Mouse (Mus musculus): Measurements from ENCODE around the gene Calm5. TPM values are rescaled to one million over a fixed set of nuclear protein-coding genes. Genes with fewer than 3 reads are reported as not detected.

The Calm5 gene
- polyA plus RNA-seq, 1 experiment: not detected

DNA sequence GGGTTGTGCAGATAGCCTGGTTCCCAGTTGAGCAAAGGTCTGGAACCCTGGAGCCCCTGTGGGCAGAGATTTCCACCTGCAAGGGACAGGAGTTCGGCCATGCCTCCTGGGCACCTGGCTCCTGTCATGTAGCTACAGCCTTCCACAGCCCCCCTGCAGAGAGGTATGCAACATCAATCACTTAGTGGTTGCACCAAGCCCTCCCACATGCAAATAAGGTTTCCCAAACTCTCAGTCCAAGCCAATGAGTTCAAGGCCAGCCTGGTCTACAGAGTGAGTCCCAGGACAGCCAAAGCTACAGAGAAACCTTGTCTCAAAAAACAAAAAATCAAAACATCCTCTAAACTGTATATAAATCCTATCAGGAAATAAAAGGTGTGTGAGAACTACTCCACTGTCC lies 3.6 kb upstream of the Calm5 start:
- no peaks in the 10 kb centered on the region for H3K4me1 ChIP-seq (ENCODE audit: control insufficient read depth, insufficient read depth, insufficient read length)
- 86% methylated on average over 1 of the region's 1 CpGs for WGBS
- no peak for TF ChIP-seq POLR2A (IDR thresholded peaks at IDR 0.05; ENCODE audit: low read depth, low read length)
- TF ChIP-seq CTCF (IDR thresholded peaks at IDR 0.05; ENCODE audit: extremely low read depth, insufficient read depth, insufficient read length, insufficient replicate concordance): no peak
- no peaks in the 10 kb centered on the region for H3K36me3 ChIP-seq (ENCODE audit: control insufficient read depth, insufficient read depth, low read length)
- no peak overlapping the region for H3K4me3 ChIP-seq (ENCODE audit: extremely low read depth, insufficient read depth, insufficient read length)
- no peak overlapping the region for H3K27ac ChIP-seq (ENCODE audit: insufficient read depth, low read length)
- H3K27me3 ChIP-seq (ENCODE audit: control insufficient read depth, insufficient read depth, low read length): no peaks in the 10 kb centered on the region
- DNase-seq (ENCODE audit: low read depth in 1 of 2, low spot score in 2 of 2): no peak

DNA sequence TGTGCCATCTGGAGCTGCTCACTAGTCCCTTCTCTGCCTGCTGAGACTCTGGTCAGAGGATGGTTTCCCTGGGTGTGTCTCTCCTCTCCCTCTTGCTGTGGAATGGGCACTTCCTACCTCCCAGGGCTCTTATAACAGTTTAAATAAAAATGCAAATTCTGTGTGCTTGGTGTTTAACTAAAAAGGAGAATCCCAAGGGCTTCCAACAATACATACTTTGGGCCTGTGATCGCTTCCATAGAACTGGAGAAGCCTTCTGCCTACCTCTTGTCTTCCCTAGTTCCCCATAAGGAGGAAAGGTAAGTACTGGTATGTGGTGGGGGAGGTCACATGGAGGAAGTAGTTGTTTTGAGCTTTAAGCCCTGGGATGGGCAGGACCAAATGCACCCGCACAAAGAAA lies 883 bp downstream of the Calm5 start:
- no peak overlapping the region for H3K4me3 ChIP-seq (ENCODE audit: extremely low read depth, insufficient read depth, insufficient read length)
- H3K36me3 ChIP-seq (ENCODE audit: control insufficient read depth, insufficient read depth, low read length): no peaks in the 10 kb centered on the region
- no peaks in the 10 kb centered on the region for H3K4me1 ChIP-seq (ENCODE audit: control insufficient read depth, insufficient read depth, insufficient read length)
- H3K27ac ChIP-seq (ENCODE audit: insufficient read depth, low read length): no peak overlapping the region
- DNase-seq (ENCODE audit: low read depth in 1 of 2, low spot score in 2 of 2): no peak
- WGBS: 59% methylated on average over 2 of the region's 2 CpGs
- no peaks in the 10 kb centered on the region for H3K27me3 ChIP-seq (ENCODE audit: control insufficient read depth, insufficient read depth, low read length)
- TF ChIP-seq CTCF (IDR thresholded peaks at IDR 0.05; ENCODE audit: extremely low read depth, insufficient read depth, insufficient read length, insufficient replicate concordance): no peak
- no peak for TF ChIP-seq POLR2A (IDR thresholded peaks at IDR 0.05; ENCODE audit: low read depth, low read length)

DNA sequence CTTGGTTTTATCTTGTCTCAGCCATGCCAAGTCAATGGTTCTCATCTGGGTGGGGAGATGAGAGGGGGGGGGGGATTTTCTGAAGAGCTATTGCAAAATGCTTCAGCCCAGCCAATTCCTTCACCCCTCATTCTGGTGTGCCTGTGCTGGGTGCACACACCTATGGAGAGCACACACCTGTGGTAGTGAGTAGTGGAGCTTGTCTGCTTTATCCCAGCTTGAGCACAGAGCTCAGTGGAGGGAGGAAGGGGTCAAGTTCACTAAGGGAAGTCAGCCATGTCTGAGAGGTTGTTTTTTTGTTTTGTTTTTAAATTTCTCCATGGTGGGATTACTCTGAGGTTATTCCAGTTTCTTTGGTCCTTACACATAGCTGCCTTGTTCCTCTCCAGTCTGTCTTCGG lies 2.3 kb downstream of the Calm5 start:
- no peaks in the 10 kb centered on the region for H3K4me1 ChIP-seq (ENCODE audit: control insufficient read depth, insufficient read depth, insufficient read length)
- H3K27ac ChIP-seq (ENCODE audit: insufficient read depth, low read length): no peak overlapping the region
- no peak for TF ChIP-seq CTCF (IDR thresholded peaks at IDR 0.05; ENCODE audit: extremely low read depth, insufficient read depth, insufficient read length, insufficient replicate concordance)
- TF ChIP-seq POLR2A (IDR thresholded peaks at IDR 0.05; ENCODE audit: low read depth, low read length): no peak
- H3K27me3 ChIP-seq (ENCODE audit: control insufficient read depth, insufficient read depth, low read length): no peaks in the 10 kb centered on the region
- no peak for DNase-seq (ENCODE audit: low read depth in 1 of 2, low spot score in 2 of 2)
- 73% methylated on average over 1 of the region's 1 CpGs for whole genome bisulfite sequencing
- H3K4me3 ChIP-seq (ENCODE audit: extremely low read depth, insufficient read depth, insufficient read length): no peak overlapping the region
- H3K36me3 ChIP-seq (ENCODE audit: control insufficient read depth, insufficient read depth, low read length): no peaks in the 10 kb centered on the region

DNA sequence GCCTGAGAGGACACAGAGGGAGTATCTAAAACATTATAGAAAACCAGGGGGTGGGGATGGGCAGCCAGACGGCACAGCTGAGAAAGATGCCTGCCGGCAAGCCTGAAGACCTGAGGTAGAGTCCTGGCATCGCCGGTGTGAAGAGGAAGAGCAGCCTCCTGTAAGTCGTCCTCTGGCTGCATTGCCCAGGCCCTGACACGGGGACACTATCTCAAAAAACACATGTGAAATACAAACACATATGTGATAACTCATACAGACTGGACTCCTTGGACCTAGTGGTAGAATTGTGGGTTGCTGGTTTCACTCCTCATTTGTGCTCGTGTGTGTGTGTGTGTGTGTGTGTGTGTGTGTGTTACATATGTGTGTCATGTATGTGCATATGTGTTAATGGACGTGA lies 7.3 kb downstream of the Calm5 start:
- H3K27ac ChIP-seq (ENCODE audit: insufficient read depth, low read length): no peak overlapping the region
- DNase-seq (ENCODE audit: low read depth in 1 of 2, low spot score in 2 of 2): no peak
- H3K27me3 ChIP-seq (ENCODE audit: control insufficient read depth, insufficient read depth, low read length): no peaks in the 10 kb centered on the region
- H3K36me3 ChIP-seq (ENCODE audit: control insufficient read depth, insufficient read depth, low read length): no peaks in the 10 kb centered on the region
- no peak overlapping the region for H3K4me3 ChIP-seq (ENCODE audit: extremely low read depth, insufficient read depth, insufficient read length)
- no peaks in the 10 kb centered on the region for H3K4me1 ChIP-seq (ENCODE audit: control insufficient read depth, insufficient read depth, insufficient read length)
- 85% methylated on average over 8 of the region's 8 CpGs for WGBS
- no peak for TF ChIP-seq POLR2A (IDR thresholded peaks at IDR 0.05; ENCODE audit: low read depth, low read length)
- no peak for TF ChIP-seq CTCF (IDR thresholded peaks at IDR 0.05; ENCODE audit: extremely low read depth, insufficient read depth, insufficient read length, insufficient replicate concordance)

DNA sequence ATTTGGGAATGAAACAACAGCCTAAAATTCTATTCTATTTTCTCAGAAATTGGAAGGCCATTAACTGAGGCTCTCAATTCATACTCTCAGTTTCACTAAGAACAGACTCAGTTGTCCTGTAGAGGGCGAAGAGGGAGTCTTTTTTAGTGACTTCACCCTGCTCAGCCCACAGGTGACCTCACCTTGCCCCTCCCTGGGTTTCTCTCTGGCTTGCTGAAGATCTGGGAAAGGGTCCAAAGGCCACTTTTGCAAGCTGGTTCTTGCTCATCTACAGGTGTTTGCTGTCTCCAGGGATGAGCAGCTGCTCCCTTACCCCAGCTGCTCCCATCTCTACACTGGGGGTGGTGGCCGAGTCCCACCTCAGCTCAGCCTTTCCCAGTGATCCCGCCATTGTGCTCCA lies 8.4 kb downstream of the Calm5 start:
- Histone ChIP-seq H3K4me3 (ENCODE audit: extremely low read depth, insufficient read depth, insufficient read length) (no peak overlapping the region), H3K27me3 (ENCODE audit: control insufficient read depth, insufficient read depth, low read length) (no peaks in the 10 kb centered on the region), H3K36me3 (ENCODE audit: control insufficient read depth, insufficient read depth, low read length) (no peaks in the 10 kb centered on the region), H3K27ac (ENCODE audit: insufficient read depth, low read length) (no peak overlapping the region), H3K4me1 (ENCODE audit: control insufficient read depth, insufficient read depth, insufficient read length) (no peaks in the 10 kb centered on the region)
- WGBS: 92% methylated on average over 3 of the region's 3 CpGs
- TF ChIP-seq CTCF (IDR thresholded peaks at IDR 0.05; ENCODE audit: extremely low read depth, insufficient read depth, insufficient read length, insufficient replicate concordance) (no peak), POLR2A (IDR thresholded peaks at IDR 0.05; ENCODE audit: low read depth, low read length) (no peak)
- DNase-seq (ENCODE audit: low read depth in 1 of 2, low spot score in 2 of 2): no peak

DNA sequence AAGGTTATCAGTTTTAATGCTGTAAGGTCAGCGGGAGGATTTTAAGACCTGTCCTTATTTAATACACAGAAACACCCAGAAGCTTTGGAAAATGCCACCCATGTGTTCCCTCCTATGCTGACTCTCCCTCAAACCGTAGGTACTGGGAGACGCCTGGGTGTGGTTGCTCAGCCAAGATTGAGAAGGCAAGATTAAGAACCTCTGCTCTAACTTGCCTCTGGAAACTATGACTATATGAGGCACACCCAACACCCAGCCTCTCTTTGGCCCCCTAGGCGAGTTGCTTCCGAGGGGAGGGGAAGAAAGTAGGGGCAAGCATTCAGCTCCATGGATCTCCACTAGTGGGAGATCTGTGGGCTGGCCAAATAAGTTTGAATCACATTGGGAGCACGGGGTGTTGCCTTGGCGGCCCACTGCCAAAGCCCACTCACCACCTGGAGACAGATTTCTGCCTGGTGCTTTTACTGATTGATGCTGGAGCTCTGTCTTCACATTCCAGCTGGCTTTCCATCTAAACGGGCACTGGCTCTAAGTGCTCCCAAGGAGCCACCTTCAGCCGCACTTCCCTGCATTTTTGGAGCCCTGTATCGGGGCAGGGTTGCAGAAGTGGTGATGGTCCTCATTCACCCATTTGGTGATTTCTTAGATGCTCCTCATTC lies 9.1 kb downstream of the Calm5 start:
- TF ChIP-seq POLR2A (IDR thresholded peaks at IDR 0.05; ENCODE audit: low read depth, low read length) (no peak), CTCF (IDR thresholded peaks at IDR 0.05; ENCODE audit: extremely low read depth, insufficient read depth, insufficient read length, insufficient replicate concordance) (no peak)
- no peaks in the 10 kb centered on the region for H3K4me1 ChIP-seq (ENCODE audit: control insufficient read depth, insufficient read depth, insufficient read length)
- H3K36me3 ChIP-seq (ENCODE audit: control insufficient read depth, insufficient read depth, low read length): no peaks in the 10 kb centered on the region
- no peak overlapping the region for H3K27ac ChIP-seq (ENCODE audit: insufficient read depth, low read length)
- WGBS: 82% methylated on average over 10 of the region's 10 CpGs
- H3K4me3 ChIP-seq (ENCODE audit: extremely low read depth, insufficient read depth, insufficient read length): no peak overlapping the region
- no peaks in the 10 kb centered on the region for H3K27me3 ChIP-seq (ENCODE audit: control insufficient read depth, insufficient read depth, low read length)
- no peak for DNase-seq (ENCODE audit: low read depth in 1 of 2, low spot score in 2 of 2)

DNA sequence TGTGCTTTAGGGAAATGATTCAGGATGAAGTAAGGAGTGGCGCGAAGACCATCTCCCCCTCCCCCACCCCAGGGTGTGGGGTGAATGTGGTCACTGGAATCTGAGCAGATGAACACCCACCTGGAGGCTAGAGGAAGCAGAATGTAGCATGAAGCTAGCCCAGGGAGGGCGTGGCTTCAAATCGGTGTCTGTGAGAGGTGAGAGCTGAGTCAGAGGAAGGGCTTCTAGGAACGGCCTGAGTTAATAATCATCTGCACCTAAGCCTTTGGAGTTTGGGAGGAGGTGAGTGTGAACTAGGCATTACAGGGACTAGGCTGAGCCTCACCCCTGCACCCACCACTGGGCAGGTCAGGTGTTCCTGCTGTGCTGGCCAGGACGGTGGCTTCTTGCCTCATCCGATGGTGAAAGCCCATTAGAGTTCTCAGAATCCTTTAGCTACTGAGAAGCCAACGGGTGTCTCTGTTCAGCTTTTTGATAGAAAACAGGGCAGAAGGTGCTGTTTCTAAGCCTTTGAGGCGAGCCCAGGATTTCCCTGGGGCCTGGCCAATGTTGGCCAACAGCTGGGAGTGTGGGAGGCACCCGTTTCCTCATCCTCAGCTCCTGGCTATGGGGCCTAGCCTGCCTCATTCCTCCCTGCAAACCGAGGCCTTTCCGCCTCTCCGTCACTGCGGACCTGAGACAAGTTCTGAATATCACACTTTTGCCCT lies 11.8 kb downstream of the Calm5 start:
- H3K36me3 ChIP-seq (ENCODE audit: control insufficient read depth, insufficient read depth, low read length): no peaks in the 10 kb centered on the region
- DNase-seq (ENCODE audit: low read depth in 1 of 2, low spot score in 2 of 2): no peak
- no peaks in the 10 kb centered on the region for H3K4me1 ChIP-seq (ENCODE audit: control insufficient read depth, insufficient read depth, insufficient read length)
- no peaks in the 10 kb centered on the region for H3K27me3 ChIP-seq (ENCODE audit: control insufficient read depth, insufficient read depth, low read length)
- TF ChIP-seq CTCF (IDR thresholded peaks at IDR 0.05; ENCODE audit: extremely low read depth, insufficient read depth, insufficient read length, insufficient replicate concordance): no peak
- H3K4me3 ChIP-seq (ENCODE audit: extremely low read depth, insufficient read depth, insufficient read length): no peak overlapping the region
- 62% methylated on average over 14 of the region's 14 CpGs for WGBS
- H3K27ac ChIP-seq (ENCODE audit: insufficient read depth, low read length): no peak overlapping the region; the same call in 1 of the 2 replicates

All from spleen, adult 2 months (tissue).